Mouse (Mus musculus) heart, postnatal 4 days (tissue): ENCODE data around the gene Ankmy1. TPM values are rescaled to one million over a fixed set of nuclear protein-coding genes. Genes with fewer than 3 reads are reported as not detected.

ENCODE experiments used
- DNase-seq: peaks from one replicate; pipeline ENCODE4 v3.0.0; 2021
- total RNA-seq, 2 experiments: library from RNA; stranded (reverse); gene quantifications; 2 replicates each; pipeline ENCODE4 v1.2.3; 2021

The Ankmy1 gene
- total RNA-seq, 2 experiments from 2014 or later: 0.14 TPM; not detected in 1

GRCm38 (mm10) chr1:92910925-92911720 lies 8.4 kb upstream of the Ankmy1 start:
- peak; percentile 68 for DNase-seq

- peak; percentile 81 for DNase-seq
These were observed 7.7 kb upstream of the Ankmy1 start, which contains the start of gene Rnpepl1 for GRCm38 (mm10) chr1:92910239-92910885. TSS of gene Rnpepl1 (plus strand) at chr1:92910783.

GRCm38 (mm10) chr1:92909068-92909467 lies 6.4 kb upstream of the Ankmy1 start:
- DNase-seq: no peak

- no peak for DNase-seq
These were observed 6.0 kb upstream of the Ankmy1 start for GRCm38 (mm10) chr1:92908664-92909063.

GRCm38 (mm10) chr1:92907632-92908360 lies 5.1 kb upstream of the Ankmy1 start:
- no peak for DNase-seq

- peak; percentile 91 for DNase-seq
These were observed 4.3 kb upstream of the Ankmy1 start, which contains the start of gene Dusp28 for GRCm38 (mm10) chr1:92906779-92907631. TSS of gene Dusp28 (plus strand) at chr1:92906981.

GRCm38 (mm10) chr1:92905703-92906310 lies 3.1 kb upstream of the Ankmy1 start:
- DNase-seq: no peak

GRCm38 (mm10) chr1:92903627-92904026 lies 921 bp upstream of the Ankmy1 start:
- DNase-seq: no peak

GRCm38 (mm10) chr1:92895089-92895488 lies 7.6 kb downstream of the Ankmy1 start:
- peak; percentile 83 for DNase-seq

- DNase-seq: no peak
These were observed 8.8 kb downstream of the Ankmy1 start for GRCm38 (mm10) chr1:92893896-92894295.

GRCm38 (mm10) chr1:92892791-92893190 lies 9.9 kb downstream of the Ankmy1 start:
- DNase-seq: no peak

- DNase-seq: no peak
These were observed 13.6 kb downstream of the Ankmy1 start for GRCm38 (mm10) chr1:92888901-92889655.

- DNase-seq: no peak
These were observed 20.7 kb downstream of the Ankmy1 start for GRCm38 (mm10) chr1:92881982-92882381.

GRCm38 (mm10) chr1:92880101-92880500 lies 22.6 kb downstream of the Ankmy1 start:
- no peak for DNase-seq

- no peak for DNase-seq
These were observed 23.4 kb downstream of the Ankmy1 start for GRCm38 (mm10) chr1:92879266-92879665.

GRCm38 (mm10) chr1:92878066-92878741 lies 24.5 kb downstream of the Ankmy1 start:
- no peak for DNase-seq

- DNase-seq: no peak
These were observed 25.2 kb downstream of the Ankmy1 start for GRCm38 (mm10) chr1:92877431-92877978.

GRCm38 (mm10) chr1:92875360-92876111 lies 27.2 kb downstream of the Ankmy1 start:
- no peak for DNase-seq

- DNase-seq: no peak
These were observed 28.7 kb downstream of the Ankmy1 start for GRCm38 (mm10) chr1:92874011-92874410.
